In genomic region chr11:76446251-76446650, GRCm38 (mm10) we compare ENCODE assay signal across 9 mouse cellular contexts. TPM values are rescaled to one million over a fixed set of nuclear protein-coding genes. Genes with fewer than 3 reads are reported as not detected.
DNase-seq lines count a peak whose midpoint lies in the region; ATAC-seq and TF ChIP-seq lines count a peak whose summit lies in the region.
"Had no signal": no experiment of that assay in that cellular context is flagged by ENCODE, and none has a peak within 500 bp of the region (broad histone marks: within the 10 kb centered on the region; RNA-seq: fewer than 3 reads in every experiment).

No protein-coding gene starts in this region.

- H3K9ac ChIP-seq in kidney, embryonic 14.5 days (ENCODE audit: low read depth, low read length) = no peak overlapping the region
- no peak overlapping the region for H3K9ac ChIP-seq in hindbrain, postnatal 0 days (replicated peaks; ENCODE audit: low read length)
- H3K9ac ChIP-seq in midbrain, postnatal 0 days (replicated peaks; ENCODE audit: low read length, poor library complexity, severe bottlenecking) = no peak overlapping the region

- H3K4me1 ChIP-seq in kidney, embryonic 14.5 days (ENCODE audit: control insufficient read depth, insufficient read depth, low read length) = peaks cover 16% of the 10 kb centered on the region
- peaks cover 18% of the 10 kb centered on the region for H3K4me1 ChIP-seq in hindbrain, postnatal 0 days (ENCODE audit: insufficient read depth, low read length)
- H3K4me1 ChIP-seq in midbrain, postnatal 0 days (ENCODE audit: insufficient read depth, low read length) = peaks cover 11% of the 10 kb centered on the region; the same call in 1 of the 2 replicates

- H3K4me3 ChIP-seq in kidney, embryonic 14.5 days (ENCODE audit: low read length) = no peak overlapping the region
- no peak overlapping the region for H3K4me3 ChIP-seq in hindbrain, postnatal 0 days (ENCODE audit: low read length)
- no peak overlapping the region for H3K4me3 ChIP-seq in midbrain, postnatal 0 days (ENCODE audit: low read depth, low read length)

- no peak overlapping the region for H3K27ac ChIP-seq in kidney, embryonic 14.5 days (ENCODE audit: low read depth, low read length)
- H3K27ac ChIP-seq in hindbrain, postnatal 0 days = no peak overlapping the region
- peak overlapping the region; percentile 26; the same call in 1 of the 2 replicates for H3K27ac ChIP-seq in midbrain, postnatal 0 days (ENCODE audit: low read depth, low read length)

- no peak overlapping the region for H3K4me2 ChIP-seq in kidney, embryonic 14.5 days (replicated peaks; ENCODE audit: low read depth, low read length)
- H3K4me2 ChIP-seq in hindbrain, postnatal 0 days (ENCODE audit: low read depth, low read length) = no peak overlapping the region
- no peak overlapping the region for H3K4me2 ChIP-seq in midbrain, postnatal 0 days (ENCODE audit: low read depth, low read length, poor library complexity, severe bottlenecking)

- H3K27me3 ChIP-seq in kidney, embryonic 14.5 days (ENCODE audit: control insufficient read depth, insufficient read depth, low read length) = no peaks in the 10 kb centered on the region
- H3K27me3 ChIP-seq in hindbrain, postnatal 0 days (ENCODE audit: insufficient read depth, low read length) = no peaks in the 10 kb centered on the region
- no peaks in the 10 kb centered on the region for H3K27me3 ChIP-seq in midbrain, postnatal 0 days (ENCODE audit: insufficient read depth, low read length)

- DNase-seq in kidney, postnatal 10 days = peak; percentile 56
- peak; percentile 86 for DNase-seq in ZHBTc4 (ENCODE audit: low read depth, low spot score)
- DNase-seq in hindbrain, postnatal 0 days (ENCODE audit: low spot score) = peak; percentile 64
- DNase-seq in midbrain, postnatal 0 days (ENCODE audit: low spot score) = peak; percentile 31
- no peak for DNase-seq in frontal cortex, postnatal 25 days (ENCODE audit: low spot score in 2 of 2)
- no peak for DNase-seq in urinary bladder, postnatal 14 days (ENCODE audit: low spot score)
- DNase-seq: heart, postnatal 4 days had no signal

- TF ChIP-seq CTCF in hindbrain, postnatal 0 days (IDR thresholded peaks at IDR 0.05; ENCODE audit: low read depth) = no peak
- no peak for TF ChIP-seq CTCF in midbrain, postnatal 0 days (IDR thresholded peaks at IDR 0.05)

- 7% methylated on average over 10 of the region's 10 CpGs for WGBS in kidney, embryonic 14.5 days
- 9% methylated on average over 10 of the region's 10 CpGs for WGBS in hindbrain, postnatal 0 days
- 5% methylated on average over 10 of the region's 10 CpGs for whole genome bisulfite sequencing in midbrain, postnatal 0 days

- H3K36me3 ChIP-seq in kidney, embryonic 14.5 days (ENCODE audit: control insufficient read depth, insufficient read depth, low read length) = peaks cover 25% of the 10 kb centered on the region
- peaks cover 18% of the 10 kb centered on the region for H3K36me3 ChIP-seq in hindbrain, postnatal 0 days (ENCODE audit: insufficient read depth, low read length)
- H3K36me3 ChIP-seq in midbrain, postnatal 0 days (ENCODE audit: insufficient read depth, low read length) = peaks cover 36% of the 10 kb centered on the region

- no peak for ATAC-seq in kidney, embryonic 14.5 days (ENCODE audit: low FRiP score, low TSS enrichment)
- ATAC-seq in hindbrain, postnatal 0 days = no peak
- ATAC-seq in midbrain, postnatal 0 days (ENCODE audit: low FRiP score) = no peak
- ATAC-seq in cerebellum, adult (ENCODE audit: insufficient number of reproducible peaks, low FRiP score, low TSS enrichment) = no peak

- no peaks in the 10 kb centered on the region for H3K9me3 ChIP-seq in kidney, embryonic 14.5 days (ENCODE audit: control insufficient read depth, low read length)
- H3K9me3 ChIP-seq in hindbrain, postnatal 0 days (ENCODE audit: low read length) = no peaks in the 10 kb centered on the region
- H3K9me3 ChIP-seq in midbrain, postnatal 0 days (ENCODE audit: low read length) = no peaks in the 10 kb centered on the region

RNA-seq across cellular contexts. Expression of gene Timm22, which starts 39.5 kb away (rescaled TPM):
- polyA plus RNA-seq in kidney, embryonic 14.5 days (2014; fragmentation: Nextera tagmentation; extraction: Ambion mirVana) = 113 and 139 TPM in 2 replicates
- 49.8 and 112 TPM in 2 replicates for total RNA-seq in hindbrain, postnatal 0 days (2014; rRNA removed)
- polyA plus RNA-seq in hindbrain, postnatal 0 days (2015; fragmentation: Nextera tagmentation; extraction: Ambion mirVana) = 104 and 106 TPM in 2 replicates
- 26.6 and 38.0 TPM in 2 replicates for total RNA-seq in midbrain, postnatal 0 days (2014; rRNA removed)
- polyA plus RNA-seq in midbrain, postnatal 0 days (2015; fragmentation: Nextera tagmentation; extraction: Ambion mirVana) = 103 and 104 TPM in 2 replicates

RNA-seq across cellular contexts. Expression of gene Nxn, which starts 47.3 kb away (rescaled TPM):
- polyA plus RNA-seq in kidney, embryonic 14.5 days (2014; fragmentation: Nextera tagmentation; extraction: Ambion mirVana) = 29.3 and 38.0 TPM in 2 replicates
- 36.6 and 41.3 TPM in 2 replicates for total RNA-seq in hindbrain, postnatal 0 days (2014; rRNA removed)
- polyA plus RNA-seq in hindbrain, postnatal 0 days (2015; fragmentation: Nextera tagmentation; extraction: Ambion mirVana) = 21.2 and 22.3 TPM in 2 replicates
- total RNA-seq in midbrain, postnatal 0 days (2014; rRNA removed) = 25.2 and 32.2 TPM in 2 replicates
- polyA plus RNA-seq in midbrain, postnatal 0 days (2015; fragmentation: Nextera tagmentation; extraction: Ambion mirVana) = 13.7 and 15.2 TPM in 2 replicates

Comparison
In these comparisons a context has a peak if more than half of its experiments do, and no peak if none do; other contexts are left out.
1. DNase-seq: peak in kidney, postnatal 10 days (single experiment), ZHBTc4 (single experiment), hindbrain, postnatal 0 days (single experiment) and midbrain, postnatal 0 days (single experiment); none in frontal cortex, postnatal 25 days (0 of 2) and urinary bladder, postnatal 14 days (single experiment).